Mouse (Mus musculus): ENCODE data around the gene Ccdc87. TPM values are rescaled to one million over a fixed set of nuclear protein-coding genes. Genes with fewer than 3 reads are reported as not detected.
"Not testable (repeated sequence)": the region's sequence is repeated elsewhere in the genome, so short reads cannot be mapped to it uniquely, and the experiment has no call there.

Ccdc87 gene
- polyA plus RNA-seq, 1 experiment from 2014 or later = 0.11 TPM

DNA sequence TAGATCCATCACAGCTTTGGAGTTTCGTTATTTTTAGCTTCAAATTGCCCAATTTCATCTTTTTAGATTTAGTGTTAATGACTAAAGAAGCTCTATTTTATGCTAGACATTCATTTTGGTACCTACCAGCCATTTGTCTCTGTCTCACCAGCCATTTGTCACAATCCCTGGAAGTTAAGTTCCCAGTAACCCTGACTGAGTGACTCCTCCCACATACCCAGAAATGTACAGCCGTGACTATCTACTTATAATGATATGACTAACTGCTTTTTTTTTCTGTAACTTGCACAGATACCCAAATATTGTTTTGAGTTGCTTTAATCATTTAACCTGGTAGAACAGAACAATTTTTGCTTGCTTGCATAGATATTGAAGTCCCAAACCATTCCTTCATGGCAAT is 6.7 kb downstream of the Ccdc87 start:
- Histone ChIP-seq H3K4me3 (no peak overlapping the region), H3K36me3 (replicated peaks) (no peaks in the 10 kb centered on the region), H3K27me3 (replicated peaks; ENCODE audit: low read depth, poor library complexity, severe bottlenecking) (peaks cover 26% of the 10 kb centered on the region), H3K9me3 (no peaks in the 10 kb centered on the region), H3K4me1 (no peaks in the 10 kb centered on the region), H3K27ac (replicated peaks) (no peak overlapping the region)
- DNase-seq (ENCODE audit: low spot score) = no peak
- WGBS = 76% methylated on average over 2 of the region's 2 CpGs

DNA sequence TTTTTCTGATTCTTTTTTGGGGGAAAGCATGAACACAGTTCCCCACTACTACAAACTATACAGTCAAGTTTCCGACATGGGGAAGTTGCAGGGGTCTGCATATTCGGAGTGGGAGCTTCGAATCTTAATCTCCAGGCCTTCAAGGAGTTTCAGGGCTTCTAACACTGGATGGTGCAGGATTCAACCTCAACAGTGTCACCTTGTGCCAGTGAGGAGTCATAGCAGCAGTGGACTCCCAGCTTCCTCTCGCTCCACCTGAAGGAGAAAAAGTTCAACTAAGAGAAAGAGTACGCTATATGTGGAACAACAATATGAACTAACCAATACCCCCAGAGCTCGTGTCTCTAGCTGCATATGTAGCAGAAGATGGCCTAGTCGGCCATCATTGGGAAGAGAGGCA is 8.3 kb downstream of the Ccdc87 start:
- DNase-seq (ENCODE audit: low spot score) = no peak
- WGBS = 41% methylated on average over 7 of the region's 7 CpGs

DNA sequence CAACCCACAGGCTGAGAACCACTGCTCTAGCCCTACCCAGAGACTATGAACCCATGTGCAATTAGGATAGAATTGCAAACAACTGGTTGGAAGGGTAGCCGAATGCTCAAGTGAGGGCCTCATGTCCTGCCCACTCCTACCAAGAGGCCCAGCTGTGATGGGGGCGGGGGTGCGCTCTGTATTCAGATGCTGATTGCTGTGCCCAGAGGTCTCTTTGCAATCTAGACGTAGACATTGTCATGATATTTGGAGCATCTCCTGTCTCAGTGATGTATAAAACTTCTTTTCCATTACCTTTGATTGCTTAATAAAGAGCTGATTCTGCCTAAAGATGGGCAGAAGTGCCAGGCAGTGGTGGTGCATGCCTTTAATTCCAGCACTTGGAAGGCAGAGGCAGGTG is 10.6 kb downstream of the Ccdc87 start:
- Histone ChIP-seq H3K27me3 (replicated peaks; ENCODE audit: low read depth, poor library complexity, severe bottlenecking) (peaks cover 8% of the 10 kb centered on the region; the same call in 1 of the 2 replicates), H3K36me3 (replicated peaks) (no peaks in the 10 kb centered on the region), H3K4me3 (no peak overlapping the region), H3K9me3 (no peaks in the 10 kb centered on the region), H3K4me1 (peaks cover 5% of the 10 kb centered on the region), H3K27ac (replicated peaks) (no peak overlapping the region)
- WGBS = 59% methylated on average over 4 of the region's 4 CpGs
- DNase-seq (ENCODE audit: low spot score) = no peak

More for the DNA sequence above, 8.3 kb downstream of the Ccdc87 start:
- Histone ChIP-seq H3K4me3 (no peak overlapping the region), H3K4me1 (no peaks in the 10 kb centered on the region), H3K27me3 (replicated peaks; ENCODE audit: low read depth, poor library complexity, severe bottlenecking) (peaks cover 9% of the 10 kb centered on the region), H3K9me3 (no peaks in the 10 kb centered on the region), H3K27ac (replicated peaks) (no peak overlapping the region), H3K36me3 (replicated peaks) (no peaks in the 10 kb centered on the region)

DNA sequence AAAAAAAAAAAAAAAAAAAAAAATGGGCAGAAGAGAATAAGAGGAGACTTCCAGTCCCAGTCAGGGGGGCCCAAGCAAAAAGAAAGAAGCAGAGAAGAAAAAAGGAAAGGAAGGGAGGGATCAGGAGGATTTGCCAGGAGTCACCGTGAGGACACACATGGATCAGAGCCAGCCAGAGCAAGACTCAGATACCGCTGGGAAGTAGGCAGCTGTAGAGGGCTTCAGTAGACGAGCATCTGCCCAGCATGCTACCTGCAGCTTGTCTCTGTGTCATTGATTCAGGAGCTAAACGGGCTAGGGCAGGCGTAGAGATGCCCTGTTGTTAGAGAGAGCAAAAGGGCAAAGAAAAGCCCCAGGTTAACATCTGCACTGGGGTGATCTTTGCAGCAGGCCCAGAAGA is 11.1 kb downstream of the Ccdc87 start:
- WGBS = 47% methylated on average over 5 of the region's 5 CpGs

DNA sequence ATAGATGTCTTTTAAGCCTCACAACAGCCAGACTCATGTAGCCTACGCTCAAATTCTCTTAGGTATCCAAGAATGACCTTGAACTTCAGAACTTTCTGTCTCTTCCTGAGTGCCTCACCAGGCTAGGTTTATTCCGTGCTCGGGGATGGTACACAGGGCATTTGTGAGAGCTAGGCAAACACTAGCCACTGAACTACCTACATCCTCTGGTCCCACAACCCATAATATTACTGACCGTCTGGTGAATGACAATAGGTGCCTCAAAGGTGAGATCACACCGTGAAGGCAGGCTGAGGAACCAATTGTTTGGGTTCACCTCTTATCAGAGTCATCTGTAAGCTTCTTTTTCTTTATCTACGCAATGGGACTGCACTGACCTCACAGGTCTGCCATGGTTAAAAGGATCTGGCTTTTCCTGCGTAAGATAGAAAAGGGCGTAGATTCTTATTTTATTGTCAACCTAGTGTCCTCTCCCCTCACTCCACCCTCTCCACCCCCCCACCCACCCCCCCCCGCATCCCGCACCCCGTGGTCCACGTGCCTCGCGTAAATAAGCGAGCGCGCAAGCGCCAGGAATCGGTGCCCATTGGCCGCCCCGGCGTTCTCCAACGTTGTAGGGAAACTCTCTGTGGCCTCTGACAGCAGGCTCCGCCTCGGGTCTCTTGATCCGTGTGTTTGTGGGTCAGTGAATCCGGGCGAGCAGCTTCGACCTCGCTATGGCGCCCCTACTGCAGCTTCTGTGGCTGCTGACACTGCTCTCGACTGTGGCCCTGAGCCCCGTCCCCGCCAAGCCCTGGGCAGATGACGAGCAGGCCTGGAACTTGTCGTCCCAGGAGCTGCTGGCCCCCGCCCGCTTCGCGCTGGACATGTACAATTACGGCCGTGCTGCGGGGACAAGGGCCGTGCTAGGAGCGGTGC is 15.6 kb downstream of the Ccdc87 start, which contains the start of gene Ctsf:
Ctsf (plus strand) TSS at position 579 of the 918 bp plus-strand sequence.
- peaks cover 17% of the 10 kb centered on the region for H3K4me1 ChIP-seq

More for the DNA sequence above, 11.1 kb downstream of the Ccdc87 start:
- Histone ChIP-seq H3K4me3 (no peak overlapping the region), H3K9me3 (no peaks in the 10 kb centered on the region), H3K27ac (replicated peaks) (no peak overlapping the region), H3K36me3 (replicated peaks) (no peaks in the 10 kb centered on the region), H3K4me1 (peaks cover 9% of the 10 kb centered on the region), H3K27me3 (replicated peaks; ENCODE audit: low read depth, poor library complexity, severe bottlenecking) (peaks cover 8% of the 10 kb centered on the region; the same call in 1 of the 2 replicates)
- DNase-seq (ENCODE audit: low spot score) = no peak

DNA sequence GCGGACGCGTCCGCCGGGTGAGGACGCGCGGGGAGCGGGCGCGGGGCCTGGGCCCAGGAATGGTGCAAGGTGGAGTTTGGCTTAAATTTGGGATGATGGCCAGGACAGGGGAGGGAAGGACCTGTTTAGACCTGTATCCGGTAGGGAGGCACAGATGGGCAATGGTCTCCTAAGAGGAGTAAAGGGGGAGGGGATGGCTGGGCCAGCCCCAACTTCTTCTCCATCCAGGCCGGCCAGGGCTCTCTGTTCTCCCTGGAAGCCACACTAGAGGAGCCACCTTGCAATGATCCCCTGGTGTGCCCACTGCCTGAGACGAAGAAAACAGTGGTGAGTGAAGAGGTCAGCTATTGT is 16.3 kb downstream of the Ccdc87 start:
- Histone ChIP-seq H3K4me1 (peaks cover 17% of the 10 kb centered on the region), H3K9me3 (no peaks in the 10 kb centered on the region), H3K36me3 (replicated peaks) (peaks cover 7% of the 10 kb centered on the region), H3K27me3 (replicated peaks; ENCODE audit: low read depth, poor library complexity, severe bottlenecking) (peaks cover 17% of the 10 kb centered on the region), H3K27ac (replicated peaks) (peak overlapping the region; percentile 58), H3K4me3 (peak overlapping the region; percentile 71)
- WGBS = 2% methylated on average over 14 of the region's 14 CpGs
- no peak for DNase-seq (ENCODE audit: low spot score)

More for the DNA sequence above, 15.6 kb downstream of the Ccdc87 start, which contains the start of gene Ctsf:
- Histone ChIP-seq H3K27ac (replicated peaks) (peak within 1 kb of the TSS; percentile 58), H3K9me3 (no peaks in the 10 kb centered on the region), H3K36me3 (replicated peaks) (peaks cover 6% of the 10 kb centered on the region), H3K27me3 (replicated peaks; ENCODE audit: low read depth, poor library complexity, severe bottlenecking) (peaks cover 19% of the 10 kb centered on the region), H3K4me3 (peak within 1 kb of the TSS; percentile 71)
- DNase-seq (ENCODE audit: low spot score) = peak; percentile 88
- WGBS = 4% methylated on average over 45 of the region's 45 CpGs

DNA sequence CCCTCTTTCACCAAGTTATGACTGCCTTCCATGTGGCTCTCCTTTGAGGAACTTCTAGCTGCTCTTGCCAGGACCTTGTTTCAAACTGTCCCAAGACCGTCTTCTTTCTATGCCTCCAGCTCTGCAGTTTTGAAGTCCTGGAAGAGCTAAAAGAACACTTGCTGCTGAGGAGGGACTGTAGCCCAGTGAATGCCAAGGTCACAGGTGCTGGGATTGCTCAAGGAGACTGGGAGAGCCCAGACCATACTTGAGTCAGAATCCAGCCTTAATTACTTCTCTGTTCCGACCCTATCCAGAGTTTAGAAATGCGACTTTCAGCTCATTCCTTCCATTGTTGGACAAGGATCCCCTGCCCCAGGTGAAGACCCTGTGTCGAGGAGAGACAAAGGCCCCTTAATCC is 16.8 kb downstream of the Ccdc87 start:
- H3K27ac ChIP-seq (replicated peaks) = no peak overlapping the region
- peaks cover 14% of the 10 kb centered on the region for H3K27me3 ChIP-seq (replicated peaks; ENCODE audit: low read depth, poor library complexity, severe bottlenecking)
- peaks cover 17% of the 10 kb centered on the region for H3K4me1 ChIP-seq
- peak overlapping the region; percentile 71 for H3K4me3 ChIP-seq
- DNase-seq (ENCODE audit: low spot score) = no peak
- no peaks in the 10 kb centered on the region for H3K9me3 ChIP-seq
- 67% methylated on average over 4 of the region's 4 CpGs for WGBS
- peaks cover 12% of the 10 kb centered on the region for H3K36me3 ChIP-seq (replicated peaks)

DNA sequence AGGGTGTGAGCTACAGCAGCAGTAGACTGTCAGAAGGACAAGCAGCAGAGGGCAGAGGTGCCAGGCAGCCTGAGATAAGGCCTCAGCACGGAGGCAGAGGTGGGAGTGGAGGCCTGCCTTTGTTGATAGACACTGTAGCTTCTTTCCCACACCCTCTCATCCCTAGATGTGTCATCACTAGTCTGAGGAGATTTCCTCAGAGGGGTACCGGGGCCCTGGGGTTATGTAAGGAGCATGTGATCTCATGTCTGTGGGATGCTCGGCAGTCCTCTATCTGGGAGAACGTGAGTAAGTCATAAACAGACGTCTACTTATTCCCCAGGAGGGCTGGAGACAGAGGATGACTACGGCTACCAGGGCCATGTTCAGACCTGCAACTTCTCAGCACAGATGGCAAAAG is 19.9 kb downstream of the Ccdc87 start:
- no peak for DNase-seq (ENCODE audit: low spot score)
- no peak overlapping the region for H3K4me3 ChIP-seq
- 80% methylated on average over 6 of the region's 6 CpGs for WGBS
- H3K9me3 ChIP-seq = no peaks in the 10 kb centered on the region
- no peak overlapping the region for H3K27ac ChIP-seq (replicated peaks)
- peaks cover 21% of the 10 kb centered on the region for H3K4me1 ChIP-seq
- H3K27me3 ChIP-seq (replicated peaks; ENCODE audit: low read depth, poor library complexity, severe bottlenecking) = peaks cover 16% of the 10 kb centered on the region
- H3K36me3 ChIP-seq (replicated peaks) = peaks cover 18% of the 10 kb centered on the region

DNA sequence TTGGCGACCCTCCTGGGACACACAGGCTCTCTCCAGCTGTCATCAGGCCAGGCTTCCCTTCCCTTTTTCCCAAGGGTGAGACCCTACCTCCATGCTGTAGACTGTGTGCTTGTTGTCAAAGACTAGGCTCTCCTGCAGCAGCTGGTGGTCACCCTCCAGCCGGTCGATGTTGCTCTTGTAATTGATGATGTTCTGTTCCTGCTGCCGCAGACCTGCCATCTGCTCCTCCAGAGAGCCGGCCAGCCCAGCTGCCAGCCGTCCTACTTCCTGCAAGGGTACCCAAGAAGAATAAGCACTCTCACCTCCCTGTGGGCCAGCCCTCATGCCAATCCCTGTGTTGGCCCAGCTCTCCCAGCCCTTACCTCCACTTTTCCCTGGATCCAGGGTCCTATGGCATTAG is 23.9 kb downstream of the Ccdc87 start:
- H3K27ac ChIP-seq (replicated peaks) = no peak overlapping the region
- WGBS = 85% methylated on average over 6 of the region's 6 CpGs
- peaks cover 25% of the 10 kb centered on the region for H3K27me3 ChIP-seq (replicated peaks; ENCODE audit: low read depth, poor library complexity, severe bottlenecking)
- DNase-seq (ENCODE audit: low spot score) = no peak
- H3K36me3 ChIP-seq (replicated peaks) = peaks cover 17% of the 10 kb centered on the region
- H3K4me3 ChIP-seq = no peak overlapping the region
- no peaks in the 10 kb centered on the region for H3K9me3 ChIP-seq
- H3K4me1 ChIP-seq = peaks cover 9% of the 10 kb centered on the region

DNA sequence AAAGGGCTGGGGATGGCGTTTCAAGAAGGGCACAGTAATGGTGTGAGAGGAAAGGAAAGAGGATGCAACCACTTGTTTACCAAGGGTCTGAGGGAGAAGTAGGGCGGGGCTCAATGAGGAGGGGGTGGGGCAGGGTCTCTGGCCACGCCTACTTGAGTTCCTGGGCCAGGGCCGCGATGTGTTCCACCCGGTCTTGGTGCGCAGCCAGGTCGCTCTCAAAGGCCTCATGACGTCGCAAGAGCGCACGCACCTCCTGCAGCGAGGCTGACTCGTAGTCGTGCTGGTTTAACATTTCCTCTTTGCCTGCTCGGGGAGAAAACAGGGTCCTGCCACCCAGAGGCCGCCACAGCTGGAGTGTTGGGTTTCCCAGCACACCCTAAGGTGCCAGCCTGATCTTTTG is 26.0 kb downstream of the Ccdc87 start:
- DNase-seq (ENCODE audit: low spot score) = peak; percentile 27
- no peaks in the 10 kb centered on the region for H3K9me3 ChIP-seq
- peaks cover 12% of the 10 kb centered on the region for H3K36me3 ChIP-seq (replicated peaks)
- peak overlapping the region; percentile 23; the same call in 1 of the 2 replicates for H3K4me3 ChIP-seq
- H3K27ac ChIP-seq (replicated peaks) = no peak overlapping the region
- 7% methylated on average over 17 of the region's 17 CpGs for WGBS
- peaks cover 9% of the 10 kb centered on the region for H3K4me1 ChIP-seq
- peaks cover 25% of the 10 kb centered on the region for H3K27me3 ChIP-seq (replicated peaks; ENCODE audit: low read depth, poor library complexity, severe bottlenecking)

DNA sequence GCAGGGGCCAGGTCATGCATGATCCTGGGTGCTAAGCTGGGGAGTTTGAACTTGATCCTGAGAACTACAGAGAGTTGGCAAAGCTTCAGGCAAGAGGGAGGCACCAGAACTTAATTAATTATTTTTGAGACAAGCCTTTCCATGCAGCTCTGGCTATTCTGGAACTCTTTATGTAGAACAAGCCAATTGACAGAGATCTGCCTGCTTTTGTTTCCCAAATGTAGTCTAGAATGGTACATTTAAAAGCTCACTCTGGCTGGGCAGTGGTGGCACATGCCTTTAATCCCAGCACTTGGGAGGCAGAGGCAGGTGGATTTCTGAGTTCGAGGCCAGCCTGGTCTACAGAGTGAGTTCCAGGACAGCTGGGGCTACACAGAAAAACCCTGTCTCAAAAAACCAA is 35.4 kb downstream of the Ccdc87 start:
- not testable (repeated sequence) for H3K36me3 ChIP-seq (replicated peaks)

DNA sequence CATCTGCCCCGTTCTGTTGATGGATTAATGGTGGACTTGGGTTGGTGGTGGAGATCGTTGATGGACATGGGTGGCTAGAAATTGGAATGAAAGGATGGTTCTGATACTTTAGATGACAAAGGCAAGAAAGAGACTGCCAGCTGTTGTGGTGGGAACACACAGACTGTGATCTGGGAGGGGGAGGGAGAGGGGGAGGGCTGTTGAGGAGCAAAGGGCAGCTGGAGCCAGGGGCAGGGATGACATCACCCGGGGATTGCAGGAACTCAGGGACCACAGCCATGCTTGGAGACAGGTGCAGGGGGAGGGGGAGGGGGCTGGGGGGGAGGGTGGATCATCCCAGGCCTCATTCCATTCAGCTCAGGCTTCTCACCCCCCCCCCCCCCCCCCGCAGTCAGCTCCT is 37.1 kb downstream of the Ccdc87 start:
- Histone ChIP-seq H3K9me3 (no peaks in the 10 kb centered on the region), H3K27ac (replicated peaks) (no peak overlapping the region), H3K27me3 (replicated peaks; ENCODE audit: low read depth, poor library complexity, severe bottlenecking) (peaks cover 11% of the 10 kb centered on the region), H3K4me3 (no peak overlapping the region), H3K36me3 (replicated peaks) (no peaks in the 10 kb centered on the region), H3K4me1 (peaks cover 36% of the 10 kb centered on the region)
- peak; percentile 30 for DNase-seq (ENCODE audit: low spot score)
- WGBS = 65% methylated on average over 4 of the region's 4 CpGs

More for the DNA sequence above, 35.4 kb downstream of the Ccdc87 start:
- DNase-seq (ENCODE audit: low spot score); H3K9me3 ChIP-seq; H3K27ac ChIP-seq (replicated peaks); H3K4me3 ChIP-seq: not testable (repeated sequence)
- 91% methylated on average over 1 of the region's 1 CpGs for WGBS
- peaks cover 11% of the 10 kb centered on the region for H3K27me3 ChIP-seq (replicated peaks; ENCODE audit: low read depth, poor library complexity, severe bottlenecking)
- peaks cover 30% of the 10 kb centered on the region for H3K4me1 ChIP-seq

DNA sequence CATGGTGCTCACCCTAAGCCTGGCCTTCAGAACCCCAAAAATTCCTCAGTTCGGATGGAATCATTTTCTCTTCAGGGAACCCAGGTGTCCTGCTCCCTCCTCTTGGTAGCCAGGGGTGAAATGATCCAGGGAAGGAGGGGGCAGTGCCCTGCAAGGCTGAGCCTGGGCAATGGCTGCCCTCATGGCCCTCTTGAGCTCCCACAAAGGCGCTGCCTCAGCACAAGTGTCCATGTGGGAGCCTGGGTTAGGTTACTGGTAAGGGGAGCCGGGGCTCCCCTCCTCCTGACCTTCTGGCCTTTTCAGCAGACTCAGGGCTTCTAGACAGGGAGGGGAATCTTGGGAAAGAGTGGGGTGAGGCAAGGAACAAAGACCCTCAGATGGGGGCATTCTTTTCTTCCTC is 37.6 kb downstream of the Ccdc87 start:
- Histone ChIP-seq H3K27ac (replicated peaks) (0 out of 2 replicates have a peak overlapping the region, but pooled peaks have one; percentile 5), H3K4me1 (peaks cover 36% of the 10 kb centered on the region), H3K4me3 (0 out of 2 replicates have a peak overlapping the region, but pooled peaks have one; percentile 89), H3K27me3 (replicated peaks; ENCODE audit: low read depth, poor library complexity, severe bottlenecking) (peaks cover 11% of the 10 kb centered on the region), H3K36me3 (replicated peaks) (no peaks in the 10 kb centered on the region), H3K9me3 (no peaks in the 10 kb centered on the region)
- WGBS = 57% methylated on average over 3 of the region's 3 CpGs
- no peak for DNase-seq (ENCODE audit: low spot score)
